8 mouse cellular contexts compared by ENCODE assay signal in genomic region chr4:133419312-133420004, GRCm38 (mm10). TPM values are rescaled to one million over a fixed set of nuclear protein-coding genes. Genes with fewer than 3 reads are reported as not detected.
DNase-seq lines count a peak whose midpoint lies in the region; ATAC-seq and TF ChIP-seq lines count a peak whose summit lies in the region.

No protein-coding gene starts in this region.

- H3K4me2 ChIP-seq in forebrain, postnatal 0 days (ENCODE audit: low read depth), result no peak overlapping the region
- no peak overlapping the region for H3K4me2 ChIP-seq in forebrain, embryonic 12.5 days
- no peak overlapping the region for H3K4me2 ChIP-seq in stomach, postnatal 0 days (replicated peaks; ENCODE audit: low read depth)

- H3K4me3 ChIP-seq in forebrain, postnatal 0 days (ENCODE audit: low read depth, low read length), result no peak overlapping the region
- H3K4me3 ChIP-seq in forebrain, embryonic 12.5 days (replicated peaks), result no peak overlapping the region
- H3K4me3 ChIP-seq in testis, adult 2 months (ENCODE audit: control insufficient read depth, low read depth, low read length), result no peak overlapping the region
- no peak overlapping the region for H3K4me3 ChIP-seq in stomach, postnatal 0 days (ENCODE audit: low read depth, low read length)

- peak; percentile 41 for DNase-seq in forebrain, postnatal 0 days
- DNase-seq in testis, postnatal 14 days (ENCODE audit: low spot score), result no peak
- DNase-seq in cerebellum, postnatal 25 days, result peak; percentile 74 to 87
- DNase-seq in heart, postnatal 10 days, result peak; percentile 75 to 89
- peak; percentile 41 to 62 for DNase-seq in lung, adult 18-20 months
- peak; percentile 76 for DNase-seq in stomach, postnatal 0 days (ENCODE audit: low spot score)

- no peak for TF ChIP-seq EP300 in stomach, postnatal 0 days (optimal IDR thresholded peaks at IDR 0.05)

- H3K27me3 ChIP-seq in forebrain, postnatal 0 days (ENCODE audit: insufficient read depth, low read length), result no peaks in the 10 kb centered on the region
- no peaks in the 10 kb centered on the region for H3K27me3 ChIP-seq in forebrain, embryonic 12.5 days
- H3K27me3 ChIP-seq in testis, adult 2 months (ENCODE audit: control insufficient read depth, insufficient read depth, low read length), result no peaks in the 10 kb centered on the region
- no peaks in the 10 kb centered on the region for H3K27me3 ChIP-seq in stomach, postnatal 0 days (ENCODE audit: control insufficient read depth, insufficient read depth, low read length)

- TF ChIP-seq POLR2A in testis, adult 2 months (IDR thresholded peaks at IDR 0.05; ENCODE audit: control insufficient read depth, low read depth, low read length), result no peak

- H3K9ac ChIP-seq in forebrain, postnatal 0 days, result no peak overlapping the region
- no peak overlapping the region for H3K9ac ChIP-seq in forebrain, embryonic 12.5 days
- H3K9ac ChIP-seq in stomach, postnatal 0 days (ENCODE audit: low read length), result no peak overlapping the region

- no peaks in the 10 kb centered on the region for H3K4me1 ChIP-seq in forebrain, postnatal 0 days (ENCODE audit: insufficient read depth)
- no peaks in the 10 kb centered on the region for H3K4me1 ChIP-seq in forebrain, embryonic 12.5 days
- H3K4me1 ChIP-seq in testis, adult 2 months (ENCODE audit: control insufficient read depth, insufficient read depth, low read length), result peaks cover 3% of the 10 kb centered on the region
- H3K4me1 ChIP-seq in stomach, postnatal 0 days (replicated peaks; ENCODE audit: control insufficient read depth, insufficient read depth), result no peaks in the 10 kb centered on the region

- no peak for ATAC-seq in forebrain, postnatal 0 days
- ATAC-seq in forebrain, embryonic 12.5 days (ENCODE audit: low FRiP score), result no peak
- ATAC-seq in stomach, postnatal 0 days (ENCODE audit: low FRiP score, low TSS enrichment), result peak; percentile 26

- no peaks in the 10 kb centered on the region for H3K9me3 ChIP-seq in forebrain, postnatal 0 days (ENCODE audit: low read length)
- no peaks in the 10 kb centered on the region for H3K9me3 ChIP-seq in forebrain, embryonic 12.5 days
- no peaks in the 10 kb centered on the region for H3K9me3 ChIP-seq in stomach, postnatal 0 days (ENCODE audit: control insufficient read depth, low read length)

- WGBS in forebrain, postnatal 0 days, result 73% methylated on average over 14 of the region's 14 CpGs
- 65% methylated on average over 14 of the region's 14 CpGs for WGBS in forebrain, embryonic 12.5 days
- 69% methylated on average over 14 of the region's 14 CpGs for WGBS in stomach, postnatal 0 days

- peaks cover 30% of the 10 kb centered on the region for H3K36me3 ChIP-seq in forebrain, postnatal 0 days (ENCODE audit: insufficient read depth)
- H3K36me3 ChIP-seq in forebrain, embryonic 12.5 days (replicated peaks), result peaks cover 33% of the 10 kb centered on the region
- no peaks in the 10 kb centered on the region; the same call in 1 of the 2 replicates for H3K36me3 ChIP-seq in testis, adult 2 months (ENCODE audit: control insufficient read depth, insufficient read depth, low read length)
- H3K36me3 ChIP-seq in stomach, postnatal 0 days (ENCODE audit: control insufficient read depth, insufficient read depth, low read length), result peaks cover 21% of the 10 kb centered on the region; the same call in 1 of the 2 replicates

- intact Hi-C loops in heart, postnatal 10 days (cut with DNase I), result loop anchor here (1.0 to 5.0 kb wide), 3 partner anchors 51 to 109 kb away; partner anchors contain the start of gene Slc9a1

- peak; percentile 79 for TF ChIP-seq CTCF in forebrain, postnatal 0 days (IDR thresholded peaks at IDR 0.05; ENCODE audit: low read depth)
- peak; percentile 71 for TF ChIP-seq CTCF in testis, adult 2 months (IDR thresholded peaks at IDR 0.05; ENCODE audit: control insufficient read depth, insufficient read depth, insufficient replicate concordance, low read depth, low read length)
- TF ChIP-seq CTCF in stomach, postnatal 0 days (IDR thresholded peaks at IDR 0.05; ENCODE audit: low read depth), result peak; percentile 92

- no peak overlapping the region for H3K27ac ChIP-seq in forebrain, postnatal 0 days (ENCODE audit: low read depth, low read length)
- no peak overlapping the region for H3K27ac ChIP-seq in forebrain, embryonic 12.5 days
- no peak overlapping the region for H3K27ac ChIP-seq in testis, adult 2 months (ENCODE audit: control insufficient read depth, insufficient read depth, low read depth, low read length)
- H3K27ac ChIP-seq in stomach, postnatal 0 days (replicated peaks), result no peak overlapping the region

RNA-seq across cellular contexts. Expression of gene Slc9a1, which starts 50.0 kb away (rescaled TPM):
- 9.7 and 16.0 TPM in 2 replicates for total RNA-seq in forebrain, postnatal 0 days (2014; rRNA removed)
- polyA plus RNA-seq in forebrain, postnatal 0 days (2015; fragmentation: Nextera tagmentation; extraction: Ambion mirVana), result 7.7 and 10.1 TPM in 2 replicates
- polyA plus RNA-seq in forebrain, embryonic 12.5 days (2016; fragmentation: Nextera tagmentation; extraction: Ambion mirVana), result 7.2 and 8.3 TPM in 2 replicates
- polyA plus RNA-seq in testis, adult 2 months (2012; rRNA removed), result 48.4 and 59.6 TPM in 2 replicates
- total RNA-seq in heart, postnatal 10 days (2021), result 10 to 100 TPM; 21.4 to 24.2 TPM
- polyA plus RNA-seq in stomach, postnatal 0 days (2015; fragmentation: Nextera tagmentation; extraction: Ambion mirVana), result 6.0 and 7.1 TPM in 2 replicates
